Comparison of ENCODE assay signal across 18 mouse cellular contexts in the genomic region with DNA sequence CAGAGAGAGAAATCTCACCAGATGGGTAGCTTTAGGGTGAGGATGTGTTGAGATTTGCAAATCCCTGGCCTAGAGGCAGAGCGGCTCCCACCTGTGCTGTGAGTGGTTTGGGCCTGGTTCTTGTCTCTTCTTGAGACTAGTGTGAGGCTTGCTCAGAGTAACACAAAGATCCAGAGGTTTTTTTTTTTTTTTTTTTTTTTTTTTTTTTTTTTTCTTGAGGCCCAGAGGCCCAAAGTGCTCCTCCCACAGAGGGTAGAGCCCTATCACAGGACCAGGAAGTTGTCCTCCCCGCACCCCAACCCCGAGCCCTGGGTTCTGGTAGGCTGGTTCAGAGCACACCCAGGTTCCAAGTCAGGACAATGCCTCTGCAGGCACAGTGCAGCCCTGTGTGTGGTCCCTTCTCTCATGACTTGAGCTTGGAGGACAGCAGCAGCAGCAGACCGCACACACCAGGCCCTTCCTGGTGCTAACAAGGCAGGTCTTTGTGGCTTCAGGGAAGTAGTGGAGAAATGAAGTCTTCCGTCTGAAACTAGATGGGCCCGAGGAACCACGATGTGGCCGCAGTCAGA. TPM values are rescaled to one million over a fixed set of nuclear protein-coding genes. Genes with fewer than 3 reads are reported as not detected.
DNase-seq lines count a peak whose midpoint lies in the region; ATAC-seq and TF ChIP-seq lines count a peak whose summit lies in the region.
"Had no signal": no experiment of that assay in that cellular context is flagged by ENCODE, and none has a peak within 500 bp of the region (broad histone marks: within the 10 kb centered on the region; RNA-seq: fewer than 3 reads in every experiment).

No protein-coding gene starts in this region.

- no peak overlapping the region for H3K4me2 ChIP-seq in neural tube, embryonic 11.5 days (ENCODE audit: low read depth)
- H3K4me2 ChIP-seq in neural tube, embryonic 15.5 days = no peak overlapping the region
- no peak overlapping the region for H3K4me2 ChIP-seq in hindbrain, postnatal 0 days (ENCODE audit: low read depth, low read length)
- H3K4me2 ChIP-seq in stomach, embryonic 16.5 days (ENCODE audit: low read depth, low read length) = no peak overlapping the region
- H3K4me2 ChIP-seq: embryonic facial prominence, embryonic 15.5 days; heart, embryonic 12.5 days; hindbrain, embryonic 15.5 days; stomach, embryonic 15.5 days had no signal

- no peaks in the 10 kb centered on the region for H3K9me3 ChIP-seq in neural tube, embryonic 11.5 days (ENCODE audit: control insufficient read depth, low read length)
- no peaks in the 10 kb centered on the region for H3K9me3 ChIP-seq in neural tube, embryonic 15.5 days (replicated peaks)
- no peaks in the 10 kb centered on the region for H3K9me3 ChIP-seq in hindbrain, postnatal 0 days (ENCODE audit: low read length)
- no peaks in the 10 kb centered on the region for H3K9me3 ChIP-seq in stomach, embryonic 16.5 days (replicated peaks; ENCODE audit: control insufficient read depth, low read length)
- H3K9me3 ChIP-seq: embryonic facial prominence, embryonic 15.5 days; heart, embryonic 12.5 days; hindbrain, embryonic 15.5 days; stomach, embryonic 15.5 days had no signal

- DNase-seq in neural tube, embryonic 11.5 days (ENCODE audit: low spot score) = peak; percentile 56
- peak; percentile 37 for DNase-seq in embryo, embryonic 9.5 days (ENCODE audit: extremely low spot score)
- peak; percentile 36 for DNase-seq in hindbrain, postnatal 0 days (ENCODE audit: low spot score)
- no peak for DNase-seq in heart, adult 9 months (ENCODE audit: low spot score in 2 of 2)
- no peak for DNase-seq in lung, postnatal 10 days
- DNase-seq: cerebellum, adult 9-10 months; gastrocnemius, adult 2 months; right cerebral cortex, postnatal 25 days had no signal

- no peak overlapping the region for H3K9ac ChIP-seq in neural tube, embryonic 11.5 days (ENCODE audit: low read length)
- no peak overlapping the region for H3K9ac ChIP-seq in neural tube, embryonic 15.5 days (replicated peaks)
- no peak overlapping the region for H3K9ac ChIP-seq in hindbrain, postnatal 0 days (replicated peaks; ENCODE audit: low read length)
- H3K9ac ChIP-seq in stomach, embryonic 16.5 days (ENCODE audit: low read length) = no peak overlapping the region
- H3K9ac ChIP-seq: embryonic facial prominence, embryonic 15.5 days; heart, embryonic 12.5 days; hindbrain, embryonic 15.5 days; liver, embryonic 14.5 days; stomach, embryonic 15.5 days had no signal

- H3K27ac ChIP-seq in neural tube, embryonic 11.5 days (ENCODE audit: low read depth, low read length) = 0 out of 2 replicates have a peak overlapping the region, but pooled peaks have one; percentile 6
- no peak overlapping the region for H3K27ac ChIP-seq in neural tube, embryonic 15.5 days (replicated peaks)
- H3K27ac ChIP-seq in hindbrain, postnatal 0 days = no peak overlapping the region
- H3K27ac ChIP-seq in stomach, embryonic 16.5 days (ENCODE audit: low read length) = no peak overlapping the region
- H3K27ac ChIP-seq: embryonic facial prominence, embryonic 15.5 days; gastrocnemius, adult 2 months; hindbrain, embryonic 15.5 days; kidney, postnatal 0 days; liver, embryonic 14.5 days; stomach, embryonic 15.5 days had no signal

- no peak for ATAC-seq in neural tube, embryonic 11.5 days (ENCODE audit: insufficient read depth, low FRiP score, low TSS enrichment)
- ATAC-seq in neural tube, embryonic 15.5 days (ENCODE audit: low FRiP score) = no peak
- ATAC-seq in hindbrain, postnatal 0 days = peak; percentile 82
- peak; percentile 47; the same call in 1 of the 2 replicates for ATAC-seq in stomach, embryonic 16.5 days (ENCODE audit: insufficient read depth, low FRiP score)
- ATAC-seq in monocyte, adult 5-6 weeks (replicated peaks; ENCODE audit: insufficient number of reproducible peaks, low FRiP score, low TSS enrichment, poor library complexity, severe bottlenecking) = no peak

- 60% methylated on average over 8 of the region's 8 CpGs for WGBS in neural tube, embryonic 11.5 days
- 58% methylated on average over 8 of the region's 8 CpGs for WGBS in neural tube, embryonic 15.5 days
- 47% methylated on average over 8 of the region's 8 CpGs for WGBS in hindbrain, postnatal 0 days
- 79% methylated on average over 8 of the region's 8 CpGs for WGBS in stomach, embryonic 16.5 days

- no peak for TF ChIP-seq CTCF in hindbrain, postnatal 0 days (IDR thresholded peaks at IDR 0.05; ENCODE audit: low read depth)

- no peaks in the 10 kb centered on the region for H3K27me3 ChIP-seq in neural tube, embryonic 11.5 days (ENCODE audit: control insufficient read depth, insufficient read depth, low read length)
- no peaks in the 10 kb centered on the region for H3K27me3 ChIP-seq in neural tube, embryonic 15.5 days (replicated peaks)
- H3K27me3 ChIP-seq in hindbrain, postnatal 0 days (ENCODE audit: insufficient read depth, low read length) = no peaks in the 10 kb centered on the region
- H3K27me3 ChIP-seq in stomach, embryonic 16.5 days (ENCODE audit: control insufficient read depth, insufficient read depth, low read length) = 0 out of 2 replicates have a peak, but pooled peaks cover 4% of the 10 kb centered on the region
- H3K27me3 ChIP-seq: embryonic facial prominence, embryonic 15.5 days; hindbrain, embryonic 15.5 days; stomach, embryonic 15.5 days had no signal

- H3K4me1 ChIP-seq in neural tube, embryonic 11.5 days (ENCODE audit: control insufficient read depth, insufficient read depth, low read length) = peaks cover 61% of the 10 kb centered on the region
- H3K4me1 ChIP-seq in neural tube, embryonic 15.5 days = peaks cover 63% of the 10 kb centered on the region
- peaks cover 17% of the 10 kb centered on the region for H3K4me1 ChIP-seq in hindbrain, postnatal 0 days (ENCODE audit: insufficient read depth, low read length)
- peaks cover 10% of the 10 kb centered on the region for H3K4me1 ChIP-seq in stomach, embryonic 16.5 days (ENCODE audit: control insufficient read depth, insufficient read depth, low read length)

- no peaks in the 10 kb centered on the region for H3K36me3 ChIP-seq in neural tube, embryonic 11.5 days (ENCODE audit: control insufficient read depth, insufficient read depth, low read length)
- H3K36me3 ChIP-seq in neural tube, embryonic 15.5 days = no peaks in the 10 kb centered on the region
- no peaks in the 10 kb centered on the region for H3K36me3 ChIP-seq in hindbrain, postnatal 0 days (ENCODE audit: insufficient read depth, low read length)
- H3K36me3 ChIP-seq in stomach, embryonic 16.5 days (ENCODE audit: control insufficient read depth, insufficient read depth, low read length) = no peaks in the 10 kb centered on the region
- H3K36me3 ChIP-seq: embryonic facial prominence, embryonic 15.5 days; heart, embryonic 12.5 days; hindbrain, embryonic 15.5 days; stomach, embryonic 15.5 days had no signal

- no peak overlapping the region for H3K4me3 ChIP-seq in neural tube, embryonic 11.5 days (ENCODE audit: low read depth, low read length)
- no peak overlapping the region for H3K4me3 ChIP-seq in neural tube, embryonic 15.5 days (replicated peaks)
- H3K4me3 ChIP-seq in hindbrain, postnatal 0 days (ENCODE audit: low read length) = no peak overlapping the region
- no peak overlapping the region for H3K4me3 ChIP-seq in stomach, embryonic 16.5 days (replicated peaks; ENCODE audit: low read length)
- H3K4me3 ChIP-seq: embryonic facial prominence, embryonic 15.5 days; gastrocnemius, adult 2 months; heart, embryonic 12.5 days; hindbrain, embryonic 15.5 days; stomach, embryonic 15.5 days had no signal

RNA-seq across cellular contexts. Expression of a gene that starts 44.3 kb away (rescaled TPM):
- polyA plus RNA-seq in neural tube, embryonic 11.5 days (2014; fragmentation: Nextera tagmentation; extraction: Ambion mirVana) = 28.1 and 28.9 TPM in 2 replicates
- polyA plus RNA-seq in neural tube, embryonic 15.5 days (2015; fragmentation: Nextera tagmentation; extraction: Ambion mirVana) = 16.9 and 17.2 TPM in 2 replicates
- 37.0 and 47.0 TPM in 2 replicates for total RNA-seq in hindbrain, postnatal 0 days (2014; rRNA removed)
- polyA plus RNA-seq in hindbrain, postnatal 0 days (2015; fragmentation: Nextera tagmentation; extraction: Ambion mirVana) = 12.3 and 14.8 TPM in 2 replicates
- 3.8 and 5.3 TPM in 2 replicates for polyA plus RNA-seq in stomach, embryonic 16.5 days (2015; fragmentation: Nextera tagmentation; extraction: Ambion mirVana)
- total RNA-seq in monocyte, adult 5-6 weeks (2017) = not detected in 3 replicates
- total RNA-seq: neutrophil, adult 5-6 weeks had no signal

Comparison
In these comparisons a context has a peak if more than half of its experiments do, and no peak if none do; other contexts are left out.
1. ATAC-seq: peak in hindbrain, postnatal 0 days (single experiment) and stomach, embryonic 16.5 days (single experiment); none in neural tube, embryonic 11.5 days (single experiment), neural tube, embryonic 15.5 days (single experiment) and monocyte, adult 5-6 weeks (single experiment).
2. DNase-seq: peak in neural tube, embryonic 11.5 days (single experiment), embryo, embryonic 9.5 days (single experiment) and hindbrain, postnatal 0 days (single experiment); none in heart, adult 9 months (0 of 2) and lung, postnatal 10 days (single experiment).